Comparison of ENCODE assay signal across 14 mouse cellular contexts in genomic region chr13:51611060-51611459, GRCm38 (mm10). TPM values are rescaled to one million over a fixed set of nuclear protein-coding genes. Genes with fewer than 3 reads are reported as not detected.
DNase-seq lines count a peak whose midpoint lies in the region; ATAC-seq lines count a peak whose summit lies in the region.
"Had no signal": no experiment of that assay in that cellular context is flagged by ENCODE, and none has a peak within 500 bp of the region (broad histone marks: within the 10 kb centered on the region; RNA-seq: fewer than 3 reads in every experiment).

No protein-coding gene starts in this region.

- ATAC-seq in heart, embryonic 13.5 days (ENCODE audit: extremely low read depth, insufficient number of reproducible peaks, low FRiP score, low TSS enrichment) = no peak
- no peak for ATAC-seq in neural tube, embryonic 11.5 days (ENCODE audit: insufficient read depth, low FRiP score, low TSS enrichment)
- no peak for ATAC-seq in hindbrain, embryonic 16.5 days

- H3K9ac ChIP-seq in heart, embryonic 13.5 days = no peak overlapping the region
- H3K9ac ChIP-seq in neural tube, embryonic 11.5 days (ENCODE audit: low read length) = no peak overlapping the region
- no peak overlapping the region for H3K9ac ChIP-seq in hindbrain, embryonic 16.5 days (ENCODE audit: low read depth, low read length)
- H3K9ac ChIP-seq: stomach, embryonic 15.5 days had no signal

- peaks cover 9% of the 10 kb centered on the region for H3K4me1 ChIP-seq in heart, embryonic 13.5 days
- no peaks in the 10 kb centered on the region for H3K4me1 ChIP-seq in neural tube, embryonic 11.5 days (ENCODE audit: control insufficient read depth, insufficient read depth, low read length)
- peaks cover 5% of the 10 kb centered on the region; the same call in 1 of the 2 replicates for H3K4me1 ChIP-seq in hindbrain, embryonic 16.5 days (ENCODE audit: control insufficient read depth, insufficient read depth, low read depth, low read length)
- H3K4me1 ChIP-seq: stomach, embryonic 15.5 days had no signal

- no peak for DNase-seq in heart, postnatal 14 days
- peak; percentile 29 for DNase-seq in neural tube, embryonic 11.5 days (ENCODE audit: low spot score)
- DNase-seq in neural tube, embryonic 10.5 days (ENCODE audit: extremely low spot score, low spot score) = no peak
- DNase-seq in B cell, adult 2 months = no peak
- DNase-seq in spleen, postnatal 10 days (ENCODE audit: low spot score in 2 of 2) = no peak
- DNase-seq in adrenal gland, postnatal 10 days = no peak
- DNase-seq: cerebellum, postnatal 36 days; kidney, postnatal 14 days; right cerebral cortex, adult 18-20 months had no signal

- intact Hi-C loops in heart, postnatal 14 days (cut with DNase I) = no loop called here

- 0 out of 2 replicates have a peak, but pooled peaks cover 4% of the 10 kb centered on the region for H3K27me3 ChIP-seq in heart, embryonic 13.5 days (replicated peaks)
- H3K27me3 ChIP-seq in neural tube, embryonic 11.5 days (ENCODE audit: control insufficient read depth, insufficient read depth, low read length) = no peaks in the 10 kb centered on the region
- no peaks in the 10 kb centered on the region for H3K27me3 ChIP-seq in hindbrain, embryonic 16.5 days (replicated peaks; ENCODE audit: control insufficient read depth, insufficient read depth, low read length)
- H3K27me3 ChIP-seq: stomach, embryonic 15.5 days had no signal

- H3K4me2 ChIP-seq in heart, embryonic 13.5 days = peak overlapping the region; percentile 50
- no peak overlapping the region for H3K4me2 ChIP-seq in neural tube, embryonic 11.5 days (ENCODE audit: low read depth)
- H3K4me2 ChIP-seq in hindbrain, embryonic 16.5 days (ENCODE audit: low read length) = peak overlapping the region; percentile 25; the same call in 1 of the 2 replicates
- H3K4me2 ChIP-seq: stomach, embryonic 15.5 days had no signal

- no peaks in the 10 kb centered on the region for H3K9me3 ChIP-seq in heart, embryonic 13.5 days
- H3K9me3 ChIP-seq in neural tube, embryonic 11.5 days (ENCODE audit: control insufficient read depth, low read length) = no peaks in the 10 kb centered on the region
- H3K9me3 ChIP-seq in hindbrain, embryonic 16.5 days (ENCODE audit: control insufficient read depth, low read length) = no peaks in the 10 kb centered on the region
- H3K9me3 ChIP-seq: stomach, embryonic 15.5 days had no signal

- H3K27ac ChIP-seq in heart, embryonic 13.5 days (replicated peaks) = no peak overlapping the region
- H3K27ac ChIP-seq in neural tube, embryonic 11.5 days (ENCODE audit: low read depth, low read length) = no peak overlapping the region
- H3K27ac ChIP-seq in hindbrain, embryonic 16.5 days (ENCODE audit: low read depth, low read length) = 0 out of 2 replicates have a peak overlapping the region, but pooled peaks have one; percentile 42
- H3K27ac ChIP-seq: stomach, embryonic 15.5 days had no signal

- whole genome bisulfite sequencing in heart, embryonic 13.5 days = 12% methylated on average over 9 of the region's 9 CpGs
- WGBS in neural tube, embryonic 11.5 days = 40% methylated on average over 9 of the region's 9 CpGs
- WGBS in hindbrain, embryonic 16.5 days = 39% methylated on average over 9 of the region's 9 CpGs

- H3K36me3 ChIP-seq in heart, embryonic 13.5 days = no peaks in the 10 kb centered on the region
- H3K36me3 ChIP-seq in neural tube, embryonic 11.5 days (ENCODE audit: control insufficient read depth, insufficient read depth, low read length) = no peaks in the 10 kb centered on the region
- H3K36me3 ChIP-seq in hindbrain, embryonic 16.5 days (ENCODE audit: control insufficient read depth, insufficient read depth, low read length) = no peaks in the 10 kb centered on the region
- H3K36me3 ChIP-seq: stomach, embryonic 15.5 days had no signal

- H3K4me3 ChIP-seq in heart, embryonic 13.5 days = peak overlapping the region; percentile 16; the same call in 1 of the 2 replicates
- H3K4me3 ChIP-seq in neural tube, embryonic 11.5 days (ENCODE audit: low read depth, low read length) = no peak overlapping the region
- no peak overlapping the region for H3K4me3 ChIP-seq in hindbrain, embryonic 16.5 days (ENCODE audit: low read length)
- H3K4me3 ChIP-seq: myocyte; stomach, embryonic 15.5 days had no signal

RNA-seq across cellular contexts. Expression of gene Cks2, which starts 34.0 kb away (rescaled TPM):
- 272 and 303 TPM in 2 replicates for polyA plus RNA-seq in heart, embryonic 13.5 days (2015; fragmentation: Nextera tagmentation; extraction: Ambion mirVana)
- 10 to 100 TPM in 1 of 2 experiments, 1 to 10 TPM in 1; 7.1 to 13.9 TPM for total RNA-seq in heart, postnatal 14 days (2021)
- polyA plus RNA-seq in neural tube, embryonic 11.5 days (2014; fragmentation: Nextera tagmentation; extraction: Ambion mirVana) = 315 and 323 TPM in 2 replicates
- polyA plus RNA-seq in hindbrain, embryonic 16.5 days (2015; fragmentation: Nextera tagmentation; extraction: Ambion mirVana) = 49.7 and 50.1 TPM in 2 replicates
- total RNA-seq in adrenal gland, postnatal 10 days (2021) = 10 to 100 TPM; 35.6 to 40.6 TPM

RNA-seq across cellular contexts. Expression of gene Secisbp2, which starts 40.4 kb away (rescaled TPM):
- 22.9 and 24.7 TPM in 2 replicates for polyA plus RNA-seq in heart, embryonic 13.5 days (2015; fragmentation: Nextera tagmentation; extraction: Ambion mirVana)
- total RNA-seq in heart, postnatal 14 days (2021) = 10 to 100 TPM; 18.3 to 20.6 TPM
- polyA plus RNA-seq in neural tube, embryonic 11.5 days (2014; fragmentation: Nextera tagmentation; extraction: Ambion mirVana) = 29.2 and 29.8 TPM in 2 replicates
- 27.4 and 28.6 TPM in 2 replicates for polyA plus RNA-seq in hindbrain, embryonic 16.5 days (2015; fragmentation: Nextera tagmentation; extraction: Ambion mirVana)
- total RNA-seq in adrenal gland, postnatal 10 days (2021) = 10 to 100 TPM; 17.7 to 20.2 TPM

RNA-seq across cellular contexts. Expression of gene Shc3, which starts 41.8 kb away (rescaled TPM):
- polyA plus RNA-seq in heart, embryonic 13.5 days (2015; fragmentation: Nextera tagmentation; extraction: Ambion mirVana) = 0.13 and 0.15 TPM in 2 replicates
- total RNA-seq in heart, postnatal 14 days (2021) = 1 to 10 TPM; 2.6 to 3.0 TPM
- 2.6 and 2.9 TPM in 2 replicates for polyA plus RNA-seq in neural tube, embryonic 11.5 days (2014; fragmentation: Nextera tagmentation; extraction: Ambion mirVana)
- 4.4 and 6.9 TPM in 2 replicates for polyA plus RNA-seq in hindbrain, embryonic 16.5 days (2015; fragmentation: Nextera tagmentation; extraction: Ambion mirVana)
- total RNA-seq in adrenal gland, postnatal 10 days (2021) = 1 to 10 TPM; 1.4 to 4.5 TPM
- total RNA-seq: hematopoietic stem cell, adult 5-6 weeks had no signal
